Mouse (Mus musculus) forebrain, embryonic 13.5 days (tissue): ENCODE measurements at regions not wholly inside any gene's neighbourhood (a gene's known extent, or its start where the extent isn't known, plus 50 kb on each side); places are given as distances from the start of the nearest gene placed in this dataset.

Source experiments
- ATAC-seq: fragments of 200-750 bp; cut with Nextera tagmentation; 2 replicates; pipeline ENCODE4 v1.8.0; 2017
- H3K27ac ChIP-seq: fragments of 300-500 bp; sonication (generic); 2 replicates; pipeline ENCODE4 v1.5.1; 2015; ENCODE audit warnings: inconsistent platforms, mild to moderate bottlenecking, moderate library complexity
- H3K27me3 ChIP-seq: fragments of 300-500 bp; sonication (generic); 2 replicates; pipeline ENCODE4 v1.6.1; 2015; ENCODE audit warnings: mild to moderate bottlenecking, inconsistent platforms
- H3K36me3 ChIP-seq: fragments of 300-500 bp; sonication (generic); 2 replicates; pipeline ENCODE4 v1.6.1; 2015; ENCODE audit warnings: mild to moderate bottlenecking, inconsistent platforms; ENCODE audit not compliant: poor library complexity, severe bottlenecking
- H3K4me1 ChIP-seq: fragments of 300-500 bp; sonication (generic); 2 replicates; pipeline ENCODE4 v1.6.1; 2015; ENCODE audit warnings: inconsistent platforms
- H3K4me2 ChIP-seq: fragments of 300-500 bp; sonication (generic); 2 replicates; pipeline ENCODE4 v1.6.1; 2015; ENCODE audit warnings: inconsistent platforms, mild to moderate bottlenecking, moderate library complexity
- H3K4me3 ChIP-seq: fragments of 300-500 bp; sonication (generic); 2 replicates; pipeline ENCODE4 v1.5.1; 2015; ENCODE audit warnings: mild to moderate bottlenecking, inconsistent platforms
- H3K9ac ChIP-seq: fragments of 300-500 bp; sonication (generic); 2 replicates; pipeline ENCODE4 v1.6.1; 2015; ENCODE audit warnings: mild to moderate bottlenecking, inconsistent platforms
- H3K9me3 ChIP-seq: fragments of 300-500 bp; sonication (generic); replicated peaks from 2 replicates; pipeline ENCODE4 v1.6.1; 2016; ENCODE audit warnings: inconsistent platforms
- WGBS: fragments of 180-500 bp; shearing (Covaris S2); methylation state at CpG from one replicate; pipeline ENCODE4 v1.1.7; 2015; 5-methylcytosine and 5-hydroxymethylcytosine counted together

DNA sequence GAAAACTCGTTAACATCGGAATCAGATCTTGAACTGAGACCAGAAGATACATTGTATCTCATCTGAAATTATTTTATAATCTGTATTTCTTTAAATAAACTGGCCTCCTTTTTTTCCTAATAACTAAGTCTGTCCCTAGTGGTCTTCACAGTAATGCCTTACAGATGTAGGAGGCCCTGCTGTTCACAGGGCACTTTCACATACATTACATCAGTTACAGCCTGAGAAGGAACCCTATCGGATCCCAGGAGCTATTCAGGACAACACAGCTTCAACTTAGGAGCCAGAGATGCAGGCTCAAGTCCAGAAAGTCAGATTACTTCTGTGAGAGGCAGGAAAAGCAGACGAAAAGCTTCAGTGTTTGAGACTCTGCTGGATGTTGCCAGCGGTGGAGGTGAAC lies 806.2 kb downstream of the Ets1 start:
- no peak overlapping the region for H3K4me2 ChIP-seq
- no peaks in the 10 kb centered on the region for H3K4me1 ChIP-seq
- H3K9me3 ChIP-seq: no peaks in the 10 kb centered on the region
- H3K4me3 ChIP-seq: no peak overlapping the region
- H3K36me3 ChIP-seq: no peaks in the 10 kb centered on the region
- no peak overlapping the region for H3K9ac ChIP-seq
- 64% methylated on average over 5 of the region's 5 CpGs for WGBS
- no peaks in the 10 kb centered on the region for H3K27me3 ChIP-seq
- H3K27ac ChIP-seq: no peak overlapping the region
- no peak for ATAC-seq

DNA sequence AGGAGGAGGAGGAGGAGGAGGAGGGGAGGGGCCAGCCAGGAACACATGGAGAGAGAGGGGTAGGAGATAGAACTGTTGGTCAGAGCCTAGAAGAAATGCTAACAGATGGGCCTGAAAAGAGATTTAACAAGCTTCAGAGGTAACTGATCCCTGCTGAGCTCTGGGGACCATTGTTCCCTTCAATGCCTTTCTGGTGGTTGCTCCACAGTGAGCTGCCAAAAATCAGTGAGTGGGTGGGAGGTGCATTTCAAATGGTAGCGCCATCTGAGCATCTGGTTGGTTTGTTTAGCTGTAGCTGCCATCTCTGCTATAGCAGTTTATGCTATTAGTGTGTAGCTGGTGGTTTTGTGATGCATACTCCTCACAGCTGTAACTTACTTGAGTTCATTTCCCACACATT lies 809.9 kb downstream of the Ets1 start:
- no peak overlapping the region for H3K9ac ChIP-seq
- 42% methylated on average over 1 of the region's 1 CpGs for WGBS
- H3K4me1 ChIP-seq: no peaks in the 10 kb centered on the region
- no peak overlapping the region for H3K27ac ChIP-seq
- H3K4me2 ChIP-seq: no peak overlapping the region
- peak; percentile 62; the same call in 1 of the 2 replicates for ATAC-seq
- H3K4me3 ChIP-seq: no peak overlapping the region
- H3K36me3 ChIP-seq: no peaks in the 10 kb centered on the region
- H3K9me3 ChIP-seq: no peaks in the 10 kb centered on the region
- H3K27me3 ChIP-seq: no peaks in the 10 kb centered on the region

DNA sequence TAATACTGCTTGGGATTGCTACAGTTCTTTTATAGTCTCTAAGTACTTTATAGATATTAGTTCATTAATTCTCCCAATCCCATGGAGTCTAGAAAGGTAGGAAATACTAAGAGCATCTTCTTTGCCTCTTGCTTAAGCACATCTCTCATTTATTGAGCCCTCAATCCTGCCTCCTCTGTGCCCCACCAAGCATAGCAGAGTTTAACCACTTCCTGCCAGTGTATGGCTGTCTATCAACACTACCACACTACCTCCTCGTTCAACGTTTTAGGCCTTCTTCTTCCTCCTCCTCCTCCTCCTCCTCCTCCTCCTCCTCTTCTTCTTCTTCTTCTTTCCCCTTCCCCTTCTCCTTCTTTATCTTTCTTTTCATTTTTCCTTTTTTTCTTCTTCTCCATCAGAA lies 839.1 kb downstream of the Ets1 start:
- no peaks in the 10 kb centered on the region for H3K36me3 ChIP-seq
- H3K4me3 ChIP-seq: no peak overlapping the region
- 69% methylated on average over 2 of the region's 2 CpGs for WGBS
- no peaks in the 10 kb centered on the region for H3K4me1 ChIP-seq
- no peak overlapping the region for H3K9ac ChIP-seq
- ATAC-seq: no peak
- H3K9me3 ChIP-seq: no peaks in the 10 kb centered on the region
- H3K27me3 ChIP-seq: no peaks in the 10 kb centered on the region
- H3K4me2 ChIP-seq: no peak overlapping the region
- no peak overlapping the region for H3K27ac ChIP-seq

DNA sequence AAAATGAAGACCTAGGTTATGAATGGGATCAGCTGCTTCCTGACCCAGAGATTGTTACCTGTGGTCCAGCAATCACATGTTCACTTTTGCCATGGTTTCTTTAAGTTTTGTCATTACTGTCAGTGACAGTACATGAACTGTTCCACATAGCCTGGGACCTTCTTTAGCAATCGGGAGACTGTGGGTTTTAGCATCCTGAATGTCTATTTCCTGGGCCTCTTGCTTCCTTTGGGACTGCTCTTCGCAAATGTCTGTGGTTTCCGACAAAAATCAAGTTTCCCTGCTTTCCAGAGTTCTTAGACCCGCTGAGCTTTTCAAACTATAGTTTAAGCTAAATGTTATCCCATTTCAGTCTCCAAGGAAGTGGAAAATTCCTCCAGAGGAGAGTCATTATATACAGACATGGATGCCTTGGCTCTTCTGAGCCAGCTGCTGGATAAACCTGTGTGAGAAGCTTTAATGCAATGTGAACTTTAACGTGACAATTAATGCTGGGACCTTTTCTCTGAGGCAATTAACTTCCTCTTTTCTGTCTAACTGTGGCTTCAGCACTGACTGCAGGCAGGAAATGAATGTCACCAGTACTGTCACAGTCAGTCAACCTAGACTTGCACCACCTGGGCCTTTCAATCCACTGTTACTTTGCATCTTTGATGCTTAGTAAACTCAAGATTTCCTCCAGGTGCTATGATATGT lies 847.0 kb downstream of the Ets1 start:
- H3K4me3 ChIP-seq: no peak overlapping the region
- H3K4me1 ChIP-seq: no peaks in the 10 kb centered on the region
- no peaks in the 10 kb centered on the region for H3K9me3 ChIP-seq
- no peaks in the 10 kb centered on the region for H3K27me3 ChIP-seq
- no peak for ATAC-seq
- H3K4me2 ChIP-seq: no peak overlapping the region
- WGBS: 66% methylated on average over 5 of the region's 5 CpGs
- H3K27ac ChIP-seq: no peak overlapping the region
- H3K36me3 ChIP-seq: no peaks in the 10 kb centered on the region
- no peak overlapping the region for H3K9ac ChIP-seq

DNA sequence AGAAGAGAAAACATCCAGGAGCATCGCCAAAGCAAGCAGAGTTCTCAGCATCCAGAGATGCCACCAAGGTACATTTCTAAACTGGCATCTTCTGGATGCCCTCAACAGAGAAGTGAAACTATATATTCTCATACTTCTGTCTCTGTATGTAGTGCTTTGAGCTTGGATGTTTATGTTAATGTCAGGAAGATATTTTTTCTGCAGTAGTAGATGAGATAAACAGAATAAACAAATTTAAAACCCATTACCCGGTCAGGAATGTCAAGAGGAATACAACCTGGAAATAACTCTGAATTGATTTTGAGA lies 847.5 kb downstream of the Ets1 start:
- Histone ChIP-seq H3K4me1 (no peaks in the 10 kb centered on the region), H3K4me2 (no peak overlapping the region), H3K27me3 (no peaks in the 10 kb centered on the region), H3K9ac (no peak overlapping the region), H3K9me3 (no peaks in the 10 kb centered on the region), H3K36me3 (no peaks in the 10 kb centered on the region), H3K27ac (no peak overlapping the region), H3K4me3 (no peak overlapping the region)
- ATAC-seq: no peak
- 92% methylated on average over 2 of the region's 2 CpGs for WGBS

DNA sequence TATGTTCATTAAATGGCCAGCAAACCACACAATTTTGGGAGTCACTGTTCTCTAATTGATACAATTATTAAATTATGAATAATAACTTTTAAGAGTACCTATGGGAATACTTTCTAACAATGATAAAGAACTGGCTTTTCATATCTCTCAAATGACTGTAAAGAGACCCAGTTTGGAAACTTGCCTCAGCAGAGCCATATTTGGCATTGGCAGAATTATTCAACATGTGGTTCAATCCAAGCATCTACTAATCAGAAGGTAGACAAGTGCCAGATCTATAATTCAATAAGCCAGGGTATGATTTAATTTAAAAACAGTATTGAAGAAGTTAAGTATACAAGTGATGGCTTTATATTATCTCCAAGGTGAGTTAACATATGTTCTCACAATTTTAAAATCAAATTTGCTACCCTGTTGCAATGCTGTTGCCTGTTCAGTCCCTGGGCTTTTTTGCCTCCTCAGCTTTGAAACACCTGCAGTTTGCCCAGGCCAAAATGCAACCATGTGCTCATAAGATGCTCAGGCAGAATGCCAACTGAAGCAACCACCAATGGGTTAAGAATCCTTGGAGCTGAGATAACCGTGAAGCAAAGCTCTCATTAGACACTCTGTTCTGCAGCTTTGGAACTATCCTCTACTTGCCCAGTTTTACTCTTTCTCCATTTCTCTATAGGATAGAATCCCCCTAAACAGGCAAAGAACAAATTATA lies 897.2 kb downstream of the Ets1 start:
- Histone ChIP-seq H3K27me3 (no peaks in the 10 kb centered on the region), H3K27ac (no peak overlapping the region), H3K4me3 (no peak overlapping the region), H3K4me2 (no peak overlapping the region), H3K36me3 (no peaks in the 10 kb centered on the region), H3K4me1 (no peaks in the 10 kb centered on the region), H3K9me3 (no peaks in the 10 kb centered on the region), H3K9ac (no peak overlapping the region)
- 79% methylated on average over 1 of the region's 1 CpGs for WGBS
- no peak for ATAC-seq

DNA sequence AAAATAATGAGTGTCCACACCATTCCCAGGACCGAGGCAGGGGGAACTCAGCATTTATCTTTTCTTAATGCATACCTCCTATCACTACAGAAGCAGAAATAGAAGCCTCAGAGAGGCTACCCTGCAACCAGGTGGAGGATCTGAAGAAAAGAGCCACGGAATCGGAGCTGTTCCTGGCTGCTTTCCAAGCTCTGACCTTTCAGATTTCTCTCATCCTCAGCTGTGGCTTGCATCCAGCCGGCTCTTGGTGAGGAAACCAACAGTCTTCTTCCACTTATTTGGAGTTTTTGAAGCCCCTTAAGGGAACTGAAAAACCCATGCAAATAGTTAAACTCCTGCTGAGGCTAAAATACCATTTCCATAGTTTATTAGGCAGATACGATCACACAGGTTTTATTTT lies 907.3 kb downstream of the Ets1 start:
- Histone ChIP-seq H3K9ac (no peak overlapping the region), H3K27ac (no peak overlapping the region), H3K9me3 (no peaks in the 10 kb centered on the region), H3K36me3 (no peaks in the 10 kb centered on the region), H3K4me2 (no peak overlapping the region), H3K4me1 (peaks cover 3% of the 10 kb centered on the region; the same call in 1 of the 2 replicates), H3K27me3 (no peaks in the 10 kb centered on the region), H3K4me3 (no peak overlapping the region)
- WGBS: 48% methylated on average over 5 of the region's 5 CpGs
- ATAC-seq: no peak

DNA sequence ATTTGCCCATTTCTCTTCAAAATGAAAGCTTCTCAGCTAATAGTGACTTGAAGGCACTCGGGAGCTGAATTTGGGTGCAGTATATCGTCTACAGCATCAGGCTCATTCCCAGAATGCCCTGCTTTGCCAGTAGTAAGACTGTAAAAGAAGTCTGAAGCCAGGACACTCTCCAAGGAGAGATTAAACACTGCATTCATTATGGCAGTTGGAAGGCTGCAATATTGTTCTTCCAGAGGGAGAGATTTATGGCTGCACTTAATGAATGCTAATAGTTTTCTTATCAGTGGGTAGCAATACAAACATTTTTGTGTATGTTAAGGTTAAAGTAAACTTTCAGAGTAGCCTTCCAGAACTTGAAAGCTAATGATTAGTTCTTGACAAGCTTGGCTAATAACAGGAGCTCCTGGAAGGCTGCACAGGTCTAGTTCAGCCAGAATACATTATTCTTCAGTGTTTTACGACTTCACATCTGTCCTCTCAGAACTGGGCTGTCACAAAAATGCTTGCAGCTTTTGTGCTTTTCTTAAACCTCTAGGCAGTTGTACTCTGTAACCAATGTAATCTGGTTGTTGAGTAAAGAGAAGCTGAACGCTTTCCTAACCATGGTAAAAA lies 910.2 kb downstream of the Ets1 start:
- H3K9ac ChIP-seq: no peak overlapping the region
- no peak overlapping the region for H3K4me2 ChIP-seq
- H3K4me3 ChIP-seq: no peak overlapping the region
- no peaks in the 10 kb centered on the region for H3K36me3 ChIP-seq
- peaks cover 3% of the 10 kb centered on the region; the same call in 1 of the 2 replicates for H3K4me1 ChIP-seq
- no peak overlapping the region for H3K27ac ChIP-seq
- H3K27me3 ChIP-seq: no peaks in the 10 kb centered on the region
- WGBS: 76% methylated on average over 4 of the region's 4 CpGs
- H3K9me3 ChIP-seq: no peaks in the 10 kb centered on the region
- no peak for ATAC-seq

DNA sequence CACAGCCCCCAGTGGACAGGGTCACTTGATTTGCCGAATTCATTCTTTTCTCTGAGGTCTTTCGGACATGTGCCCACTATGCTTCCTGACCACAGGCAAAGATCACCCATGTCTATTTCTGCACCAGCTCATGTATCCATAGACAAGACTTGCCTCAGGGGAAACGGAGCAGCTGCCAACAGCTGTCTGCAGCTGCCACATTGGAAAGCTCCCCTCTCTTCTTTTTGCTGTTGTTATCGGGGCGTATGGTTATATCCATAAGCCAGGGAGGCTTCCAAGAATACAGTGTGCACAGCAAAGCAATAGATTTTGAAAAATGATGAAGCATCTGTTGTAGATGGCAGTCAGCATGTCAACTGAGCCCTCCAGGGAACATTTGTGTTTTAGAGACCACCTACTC lies 913.4 kb downstream of the Ets1 start:
- H3K4me3 ChIP-seq: no peak overlapping the region
- H3K4me1 ChIP-seq: no peaks in the 10 kb centered on the region
- no peaks in the 10 kb centered on the region for H3K9me3 ChIP-seq
- H3K4me2 ChIP-seq: no peak overlapping the region
- H3K27ac ChIP-seq: no peak overlapping the region
- WGBS: 95% methylated on average over 5 of the region's 5 CpGs
- H3K9ac ChIP-seq: no peak overlapping the region
- no peaks in the 10 kb centered on the region for H3K27me3 ChIP-seq
- ATAC-seq: no peak
- H3K36me3 ChIP-seq: no peaks in the 10 kb centered on the region

DNA sequence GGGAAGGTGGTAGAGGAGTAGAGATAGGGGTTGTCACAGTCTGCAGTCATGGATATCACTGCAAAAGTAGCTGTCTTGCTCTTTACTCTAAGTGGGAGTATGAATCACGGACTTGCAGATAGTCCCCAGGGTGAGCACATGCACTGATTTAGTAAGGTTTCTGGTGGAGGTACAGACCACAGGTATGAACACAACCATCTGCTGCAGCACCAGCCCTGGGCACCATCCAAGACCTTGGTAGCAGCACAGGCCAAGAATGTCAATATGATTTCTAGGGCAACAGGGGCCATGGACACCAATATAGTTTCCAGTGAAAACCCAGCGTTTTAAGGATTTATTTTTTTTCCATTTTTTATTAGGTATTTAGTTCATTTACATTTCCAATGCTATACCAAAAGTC lies 913.7 kb upstream of the Kirrel3 start:
- 96% methylated on average over 2 of the region's 2 CpGs for WGBS
- no peak for ATAC-seq
- no peaks in the 10 kb centered on the region for H3K4me1 ChIP-seq
- H3K27me3 ChIP-seq: no peaks in the 10 kb centered on the region
- no peak overlapping the region for H3K4me3 ChIP-seq
- no peaks in the 10 kb centered on the region for H3K36me3 ChIP-seq
- H3K9ac ChIP-seq: no peak overlapping the region
- no peak overlapping the region for H3K4me2 ChIP-seq
- H3K9me3 ChIP-seq: no peaks in the 10 kb centered on the region
- no peak overlapping the region for H3K27ac ChIP-seq

DNA sequence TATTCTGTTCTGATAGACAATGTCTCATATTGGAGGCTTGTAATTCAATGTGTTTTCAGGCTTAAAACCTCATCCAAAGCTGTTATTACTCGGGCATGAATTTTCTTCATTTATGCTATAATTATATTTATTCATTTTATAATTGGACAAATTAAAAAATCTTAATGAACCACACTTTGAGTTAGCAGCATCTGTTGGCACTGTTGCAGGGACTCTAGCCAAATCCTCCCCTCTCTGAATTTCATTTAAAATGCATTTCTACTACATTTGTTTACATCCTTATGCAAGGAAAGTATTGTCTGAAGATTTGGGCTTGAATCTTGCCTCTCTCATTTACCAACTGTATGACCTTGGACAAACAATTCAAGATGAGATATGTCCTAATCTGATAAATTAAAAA lies 874.2 kb upstream of the Kirrel3 start:
- H3K9me3 ChIP-seq: no peaks in the 10 kb centered on the region
- no peak overlapping the region for H3K4me2 ChIP-seq
- no peak overlapping the region for H3K27ac ChIP-seq
- no peaks in the 10 kb centered on the region for H3K27me3 ChIP-seq
- no peaks in the 10 kb centered on the region for H3K4me1 ChIP-seq
- H3K36me3 ChIP-seq: no peaks in the 10 kb centered on the region
- no peak for ATAC-seq
- H3K9ac ChIP-seq: no peak overlapping the region
- WGBS: 64% methylated on average over 1 of the region's 1 CpGs
- no peak overlapping the region for H3K4me3 ChIP-seq

DNA sequence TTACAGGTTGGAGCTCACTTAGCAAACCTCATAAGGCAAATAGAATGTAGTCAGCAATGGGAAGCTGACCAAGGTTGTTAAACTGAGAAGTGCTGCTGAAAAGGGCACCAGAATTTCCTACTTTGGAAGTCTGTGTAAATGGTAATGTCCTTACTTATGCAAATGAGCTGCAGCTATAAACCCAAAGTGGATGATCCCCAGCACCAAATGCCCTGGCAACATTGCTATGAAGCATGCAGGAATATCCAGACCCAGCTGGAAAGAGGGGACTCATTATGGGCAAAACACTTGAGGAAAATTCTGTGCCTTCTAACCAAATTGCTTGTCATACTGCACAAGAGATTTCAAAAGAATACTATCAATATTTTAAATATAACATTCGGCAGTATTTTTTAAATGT lies 861.3 kb upstream of the Kirrel3 start:
- no peak overlapping the region for H3K27ac ChIP-seq
- H3K9ac ChIP-seq: no peak overlapping the region
- H3K4me1 ChIP-seq: peaks cover 2% of the 10 kb centered on the region; the same call in 1 of the 2 replicates
- H3K4me3 ChIP-seq: no peak overlapping the region
- H3K9me3 ChIP-seq: no peaks in the 10 kb centered on the region
- no peaks in the 10 kb centered on the region for H3K36me3 ChIP-seq
- 81% methylated on average over 1 of the region's 1 CpGs for WGBS
- no peak overlapping the region for H3K4me2 ChIP-seq
- H3K27me3 ChIP-seq: no peaks in the 10 kb centered on the region
- ATAC-seq: no peak
